Mouse (Mus musculus) spleen, adult 2 months (tissue): ENCODE results near the gene Slc19a3.

ENCODE experiments used
- CTCF ChIP-seq: fragments of 200-500 bp; IDR thresholded peaks from 2 replicates; pipeline ENCODE4 v1.5.1; 2011; ENCODE audit warnings: mild to moderate bottlenecking, inconsistent platforms; ENCODE audit not compliant: insufficient read depth, insufficient read length, insufficient replicate concordance; ENCODE audit errors: extremely low read depth
- POLR2A ChIP-seq: fragments of 200-500 bp; IDR thresholded peaks from 2 replicates; pipeline ENCODE4 v1.6.1; 2011; ENCODE audit warnings: low read depth, low read length, inconsistent platforms

- TF ChIP-seq CTCF, result no peak
- no peak for TF ChIP-seq POLR2A
Observed at GRCm38 (mm10) chr1:83075526-83076189, 37.4 kb upstream of the Slc19a3 start.
